Mouse (Mus musculus): ENCODE data around the gene Grik3.

Gene Grik3

DNA sequence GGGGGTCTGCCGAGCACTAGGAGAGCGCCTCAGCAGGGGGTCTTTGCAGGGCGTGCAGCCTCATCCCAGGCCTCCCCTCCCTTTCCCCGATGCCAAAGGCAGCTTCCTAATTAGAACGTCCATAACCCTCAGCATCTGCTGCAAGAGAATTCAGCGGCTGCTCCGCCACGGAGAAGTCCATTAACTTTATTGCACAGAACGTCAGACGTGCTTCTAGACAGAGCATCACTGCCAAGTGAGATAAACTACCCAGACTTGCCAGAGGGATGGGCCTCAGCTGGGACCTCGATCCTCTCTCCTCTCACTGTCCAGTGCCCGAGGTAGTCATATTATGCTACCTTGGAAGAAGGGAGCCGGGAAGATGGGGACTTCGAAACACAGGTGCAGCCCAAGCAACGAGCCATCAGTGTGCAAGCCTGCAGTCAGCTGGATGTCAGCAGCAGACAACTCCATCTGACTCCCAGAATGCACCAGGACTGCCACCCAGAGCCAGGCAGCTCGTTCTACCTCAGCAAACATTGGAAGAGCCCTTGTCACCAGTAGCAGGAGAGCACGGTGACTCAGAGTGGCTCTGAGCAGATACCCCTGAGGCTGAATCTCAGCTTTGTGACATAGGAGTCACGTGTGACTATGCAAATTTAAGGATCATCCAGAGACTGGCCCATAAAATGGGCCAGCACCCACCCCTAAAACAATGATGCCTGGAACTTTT is 228.1 kb downstream of the Grik3 start:
- in situ Hi-C loops (cut with MboI) = no loop called here

DNA sequence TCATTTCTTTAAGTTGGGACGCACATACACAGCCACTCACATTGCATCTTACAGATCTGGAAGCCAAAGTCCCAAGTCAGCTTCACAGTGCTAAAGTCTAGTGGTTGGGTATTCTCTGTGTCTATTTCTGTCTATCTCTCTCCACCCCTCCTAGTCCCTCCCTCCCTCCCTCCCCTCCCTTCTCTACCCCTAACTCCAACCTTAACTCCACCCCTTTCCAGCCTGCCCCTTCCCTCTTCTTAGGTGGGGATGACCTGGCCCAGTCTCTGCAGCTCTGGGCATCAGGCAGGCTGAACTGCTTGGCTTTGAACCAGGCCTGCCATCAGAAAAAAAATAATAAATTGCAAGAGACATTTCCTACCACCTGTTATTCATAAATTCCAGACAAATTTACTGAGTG is 235.7 kb downstream of the Grik3 start:
- in situ Hi-C loops (cut with MboI) = no loop called here

DNA sequence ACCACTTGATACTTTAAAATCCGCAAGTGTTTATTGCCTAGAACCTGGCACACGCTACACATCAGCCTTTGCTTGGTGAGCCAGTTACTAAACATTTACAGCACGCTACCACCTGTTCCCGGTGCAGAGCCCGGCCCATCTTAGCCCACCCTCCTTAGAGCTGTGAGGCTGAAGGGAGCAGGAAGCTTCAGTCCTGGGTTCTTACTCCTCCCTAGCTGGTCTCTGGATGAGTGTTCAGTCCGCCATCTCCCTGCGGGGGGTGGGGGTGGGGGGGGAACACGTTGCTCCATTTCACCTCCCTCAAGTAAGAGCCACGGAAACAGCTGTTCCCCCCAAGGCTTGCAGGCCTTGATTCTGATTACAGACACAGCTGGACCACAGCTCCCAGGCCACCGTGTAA is 236.5 kb downstream of the Grik3 start:
- in situ Hi-C loops (cut with MboI) = no loop called here

DNA sequence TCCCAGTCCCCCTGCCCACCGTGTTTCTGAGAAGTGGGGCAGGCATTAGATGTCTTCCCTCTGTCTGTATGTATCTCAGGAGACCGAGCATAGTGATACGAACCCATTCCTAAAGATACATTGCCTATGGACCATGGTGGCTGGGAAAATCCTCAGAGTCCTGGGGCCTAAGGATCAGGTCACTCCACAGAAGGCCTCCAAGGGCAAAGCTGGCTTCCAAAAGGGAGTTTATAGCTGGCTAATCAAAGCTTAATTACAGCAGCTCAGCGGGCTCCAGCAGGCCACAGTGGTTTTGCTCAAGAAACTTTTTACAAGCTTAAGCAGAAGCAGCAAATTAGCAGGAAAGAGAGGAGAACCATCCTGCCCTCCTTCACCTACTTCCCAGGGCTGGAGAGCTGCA is 237.1 kb downstream of the Grik3 start:
- in situ Hi-C loops (cut with MboI) = no loop called here

DNA sequence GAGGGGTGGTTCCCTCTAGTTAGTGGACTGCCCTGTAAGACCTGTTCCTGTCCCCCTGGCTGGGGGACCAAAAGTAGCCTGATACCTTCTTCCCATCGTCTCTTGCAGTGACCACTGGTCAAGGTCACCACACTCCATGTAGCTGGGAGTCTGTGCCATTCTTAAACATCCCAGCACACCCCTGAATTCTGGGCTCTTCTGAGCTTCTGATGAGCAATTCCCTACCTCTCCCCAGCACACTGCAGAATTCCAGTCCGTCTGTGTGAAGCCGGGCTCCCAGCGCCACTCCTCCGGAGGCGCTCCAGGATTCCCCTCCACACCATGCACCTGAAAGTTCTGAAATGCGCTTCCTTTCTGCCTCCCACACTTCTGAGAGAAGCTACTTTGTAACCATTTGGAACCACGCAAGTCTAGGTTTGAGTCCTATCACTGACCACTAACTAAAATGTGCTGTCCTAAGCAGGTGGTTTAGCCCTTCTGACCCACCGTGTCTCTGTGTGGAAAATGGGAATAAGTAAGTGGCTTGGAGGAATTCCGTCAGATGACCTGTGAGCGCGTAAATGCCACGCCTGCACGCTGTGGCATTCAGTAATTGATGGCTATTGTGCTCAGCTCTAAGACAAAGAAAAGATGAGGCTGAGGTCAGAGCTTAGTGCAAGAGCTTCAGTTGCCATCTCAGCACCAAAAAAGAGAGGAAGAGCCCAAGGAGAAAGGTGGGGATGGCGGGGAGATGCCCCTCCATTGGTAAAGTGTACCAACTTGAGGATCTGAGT is 237.8 kb downstream of the Grik3 start:
- in situ Hi-C loops (cut with MboI) = no loop called here

DNA sequence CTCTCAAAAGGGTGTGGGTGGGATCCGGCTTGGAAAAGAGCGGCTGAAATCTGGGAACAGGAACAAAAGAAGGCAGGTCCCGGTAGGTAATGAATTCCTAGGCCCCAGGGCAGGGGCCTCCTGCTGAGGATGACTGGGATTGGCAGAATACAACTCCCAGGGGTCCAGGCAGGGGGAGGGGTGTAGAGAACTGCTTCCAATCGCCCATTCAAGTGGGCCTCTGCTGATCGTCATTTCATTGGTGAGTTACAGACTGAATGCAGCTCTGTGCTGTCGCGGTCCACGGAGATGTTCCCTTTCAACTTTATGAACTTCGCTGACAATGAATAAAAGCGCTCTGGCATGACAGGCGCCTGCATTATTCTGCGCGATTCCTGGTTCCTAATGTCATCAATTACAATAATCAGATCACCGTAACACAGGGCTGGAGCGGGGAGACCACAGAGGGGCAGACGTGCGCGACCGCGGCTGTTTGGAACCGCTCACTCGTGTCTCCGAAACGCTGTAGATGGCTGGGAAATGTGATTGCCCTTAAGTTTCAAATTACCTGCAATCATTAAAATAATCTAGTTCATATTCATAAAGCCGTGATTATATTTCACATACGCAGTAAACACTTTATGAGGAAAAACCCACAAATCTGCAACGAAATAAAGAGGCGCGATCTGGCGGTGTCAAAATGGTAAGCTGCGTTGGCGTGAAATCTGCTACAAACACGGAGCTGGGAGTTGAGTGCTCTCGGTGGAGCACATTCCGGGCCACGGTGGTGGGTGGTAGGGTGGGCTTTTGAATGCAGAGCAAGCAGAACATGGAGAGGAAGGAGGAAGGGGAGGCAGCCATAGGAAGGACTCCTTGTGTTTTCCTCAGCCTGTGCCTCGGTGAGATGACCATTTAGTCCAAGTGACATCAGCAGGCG is 239.1 kb downstream of the Grik3 start:
- in situ Hi-C loops (cut with MboI) = no loop called here

DNA sequence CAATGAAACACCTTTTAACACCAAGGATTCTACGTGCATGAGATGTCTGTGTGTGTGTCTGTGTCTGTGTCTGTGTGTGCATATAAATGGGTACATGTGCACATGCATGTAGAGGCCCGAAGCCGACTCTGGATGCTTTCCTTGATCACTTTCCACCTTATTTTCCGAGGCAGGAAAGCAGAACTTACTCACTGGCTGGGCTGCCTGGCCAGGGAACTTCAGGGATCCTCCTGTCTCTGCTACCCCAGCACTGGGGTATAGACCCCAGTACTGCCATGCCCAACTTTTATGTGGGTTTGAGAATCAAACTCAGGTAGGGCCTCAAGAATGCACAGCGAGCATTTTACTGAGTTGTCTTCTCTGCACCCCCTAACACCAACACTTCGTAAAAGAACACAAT is 240.3 kb downstream of the Grik3 start:
- in situ Hi-C loops (cut with MboI) = no loop called here

DNA sequence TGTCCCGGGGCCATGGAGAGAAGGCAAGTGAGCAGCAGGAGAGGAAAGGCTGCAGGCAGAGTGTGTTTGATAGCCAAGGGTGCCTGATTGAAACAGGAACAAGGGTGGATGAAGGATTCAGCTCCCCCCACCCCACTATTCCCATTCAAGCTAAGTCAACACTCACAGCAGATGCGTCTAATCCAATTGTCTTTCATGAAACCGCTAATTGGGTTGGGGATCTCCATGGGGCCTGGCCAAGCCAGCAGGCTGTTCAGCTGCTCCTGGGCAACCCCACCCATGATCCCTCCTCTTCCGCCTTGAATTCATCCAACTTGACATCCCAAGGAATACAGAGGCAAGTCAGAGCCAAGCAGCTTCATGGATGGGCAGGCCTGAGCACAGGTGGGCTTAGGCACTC is 246.3 kb downstream of the Grik3 start:
- in situ Hi-C loops (cut with MboI) = no loop called here

DNA sequence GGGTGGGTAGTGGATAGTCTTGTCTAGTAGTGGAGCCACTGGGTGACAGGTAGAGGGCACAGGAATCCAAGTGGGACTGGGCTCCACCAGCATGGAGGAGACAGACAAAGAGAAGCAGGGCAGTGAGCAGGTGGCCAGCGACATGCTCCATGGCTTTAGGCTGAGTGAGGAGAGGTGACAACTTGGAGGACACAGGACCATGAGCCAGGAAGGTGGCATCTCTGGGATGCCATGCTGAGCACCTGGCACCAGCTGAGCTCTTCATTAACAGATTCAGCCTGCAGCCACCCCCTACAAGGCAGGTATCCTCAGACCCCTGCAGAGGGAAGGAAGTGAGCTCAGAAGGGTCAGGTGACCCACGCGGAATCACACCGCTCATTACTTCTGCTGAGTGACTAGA is 248.3 kb downstream of the Grik3 start:
- in situ Hi-C loops (cut with MboI) = no loop called here

DNA sequence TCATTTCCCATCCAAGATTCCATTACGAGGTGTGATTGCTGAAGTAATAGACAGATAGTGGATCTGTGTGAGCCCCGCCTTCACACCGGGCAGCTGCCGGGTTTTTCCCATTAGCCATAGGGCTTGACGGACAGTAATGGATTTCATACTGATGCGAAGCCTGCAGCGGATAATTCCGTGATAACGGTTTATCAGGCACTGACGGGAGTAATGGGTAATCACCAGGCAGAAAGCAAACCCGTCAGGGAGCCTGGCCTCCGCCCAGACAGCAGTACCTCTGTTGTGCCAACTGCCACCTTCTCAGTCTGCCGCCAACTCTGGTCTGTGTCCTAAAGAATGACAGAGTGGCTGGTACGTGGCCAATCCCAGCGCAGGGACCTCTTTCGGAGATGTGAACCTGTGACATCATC is 251.7 kb downstream of the Grik3 start:
- in situ Hi-C loops (cut with MboI) = no loop called here

DNA sequence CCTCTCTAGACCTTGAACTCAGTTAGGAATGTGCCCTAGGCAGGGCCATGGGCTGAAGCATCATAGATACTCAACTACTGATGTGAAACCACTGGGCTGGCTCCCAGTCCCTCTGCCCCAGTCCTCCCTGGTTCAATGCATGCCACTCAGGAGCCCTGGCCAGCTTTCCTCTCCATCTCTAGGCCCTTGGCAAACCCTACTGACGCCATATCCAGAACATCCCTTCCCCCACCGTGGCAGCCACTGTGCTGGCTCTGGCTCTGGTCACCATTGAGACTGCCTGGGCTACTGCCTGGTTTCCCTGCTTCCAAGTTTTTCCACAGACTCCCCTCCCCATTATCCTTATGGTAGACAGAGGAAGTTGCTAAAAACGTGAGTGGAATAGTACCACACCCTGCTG is 255.4 kb downstream of the Grik3 start:
- in situ Hi-C loops (cut with MboI) = no loop called here

DNA sequence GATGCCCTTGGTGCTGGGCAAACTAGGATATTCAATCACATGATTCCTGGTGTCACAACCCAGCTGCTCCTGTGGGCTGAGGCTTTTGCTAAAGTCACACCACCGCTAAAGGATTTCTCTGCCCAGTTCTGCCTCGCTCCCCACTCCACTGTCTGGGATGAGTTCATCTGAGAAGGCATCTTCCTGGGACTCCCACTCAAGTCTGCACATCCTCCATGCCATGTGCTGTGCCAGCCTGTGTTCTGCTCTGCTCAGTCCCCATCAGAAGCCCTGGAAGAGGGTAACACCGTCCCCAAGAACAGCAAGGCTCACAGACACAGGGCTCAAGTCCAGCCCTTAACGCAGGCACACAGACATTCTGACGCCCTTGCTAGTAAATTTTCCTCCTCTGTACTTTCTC is 265.9 kb downstream of the Grik3 start:
- in situ Hi-C loops (cut with MboI) = no loop called here

DNA sequence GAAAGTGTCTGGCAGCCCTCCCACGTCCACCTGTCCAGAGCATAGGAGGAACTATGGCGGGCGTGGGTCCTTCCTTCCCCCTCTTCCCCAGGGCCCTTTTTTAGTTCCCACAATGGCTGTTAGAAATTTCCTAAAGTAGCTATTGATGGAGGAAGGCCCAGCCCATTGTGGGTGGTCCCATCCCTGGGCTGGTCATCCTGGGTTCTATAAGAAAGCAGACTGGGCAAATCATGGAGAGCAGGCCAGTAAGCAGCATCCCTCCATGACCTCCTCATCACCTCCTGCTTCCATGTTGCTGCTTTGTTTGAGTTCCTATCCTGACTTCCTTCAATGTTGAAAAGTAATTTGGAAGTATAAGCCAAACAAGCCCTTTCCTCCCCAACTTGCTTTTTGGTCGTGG is 269.8 kb downstream of the Grik3 start:
- in situ Hi-C loops (cut with MboI) = no loop called here

DNA sequence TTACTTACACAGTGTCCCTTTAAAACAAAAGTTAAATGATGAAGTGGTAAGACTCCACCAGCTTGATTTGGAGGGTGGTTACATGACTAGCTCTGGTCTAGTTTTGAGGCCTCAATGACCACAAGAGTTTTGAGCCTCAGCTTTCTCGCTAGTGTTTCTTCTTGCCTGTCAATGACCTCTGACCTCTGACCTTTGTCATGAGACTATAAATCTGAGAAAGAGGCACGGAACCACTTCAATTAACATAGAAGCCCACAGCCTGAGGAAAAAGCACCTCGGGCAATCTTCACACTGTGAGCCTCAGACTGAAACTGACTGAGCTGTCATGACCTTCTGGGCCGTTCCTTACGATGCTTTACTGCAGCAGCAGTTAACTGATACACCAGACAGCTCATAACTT is 272.6 kb downstream of the Grik3 start:
- in situ Hi-C loops (cut with MboI) = no loop called here
